Mouse (Mus musculus) A20 (cell line): Measurements from ENCODE around the gene Ephb1.

Source experiments
- DNase-seq: peaks from one replicate; pipeline ENCODE4 v3.0.0-alpha.2; 2011; ENCODE audit warnings: low read depth, low spot score

The Ephb1 gene

DNA sequence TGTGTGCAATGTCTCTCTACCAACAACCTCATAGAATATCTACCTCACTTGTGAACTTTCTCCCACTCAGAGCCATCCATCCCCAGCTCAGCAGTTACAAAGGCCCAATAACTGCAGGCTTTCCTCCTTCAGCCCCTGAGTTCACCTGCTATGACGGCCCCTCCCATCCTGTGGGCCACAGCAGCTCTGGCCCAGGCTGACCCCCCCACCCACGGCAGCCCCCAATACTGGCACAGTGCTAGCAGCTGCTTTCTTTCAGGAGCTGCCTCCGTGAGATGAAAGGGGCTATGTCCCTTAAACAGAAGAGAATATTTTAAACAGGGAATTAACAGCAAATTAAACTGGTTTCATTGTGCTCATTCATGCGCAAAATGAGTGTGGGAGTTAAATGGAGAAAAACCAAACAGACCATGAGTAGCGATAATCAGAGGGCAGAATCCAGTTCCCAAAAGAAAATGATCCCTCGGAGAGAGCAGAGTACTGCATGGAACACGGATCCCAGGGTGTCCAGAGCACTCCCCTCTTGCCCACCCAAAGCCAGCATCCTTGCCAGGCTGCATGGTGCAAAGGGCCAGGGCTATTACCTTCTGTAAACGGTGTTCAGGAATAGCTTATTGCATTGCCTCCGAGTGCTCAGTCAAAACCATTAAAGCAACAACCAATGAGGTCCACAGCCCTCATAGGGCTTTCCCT is 105.2 kb downstream of the Ephb1 start:
- DNase-seq = no peak

DNA sequence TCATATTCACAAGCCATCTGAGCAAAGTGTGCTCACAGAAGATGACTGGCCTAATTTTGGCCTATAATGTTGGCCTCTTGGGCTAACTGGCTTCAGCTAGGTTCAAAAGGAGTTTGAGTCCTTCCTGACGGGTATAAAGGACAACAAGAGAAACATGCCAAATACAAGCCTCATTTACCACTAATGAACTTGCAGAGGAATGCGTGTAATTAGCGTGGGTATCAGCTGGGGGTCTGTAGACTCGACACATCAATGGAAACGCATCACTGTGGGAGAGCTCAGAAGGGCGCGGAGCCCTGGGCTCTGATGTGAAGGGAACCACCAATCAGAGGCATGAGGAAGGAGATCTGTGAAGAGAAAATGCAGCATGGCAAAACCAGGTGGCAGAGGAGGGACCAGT is 108.9 kb downstream of the Ephb1 start:
- DNase-seq = no peak

DNA sequence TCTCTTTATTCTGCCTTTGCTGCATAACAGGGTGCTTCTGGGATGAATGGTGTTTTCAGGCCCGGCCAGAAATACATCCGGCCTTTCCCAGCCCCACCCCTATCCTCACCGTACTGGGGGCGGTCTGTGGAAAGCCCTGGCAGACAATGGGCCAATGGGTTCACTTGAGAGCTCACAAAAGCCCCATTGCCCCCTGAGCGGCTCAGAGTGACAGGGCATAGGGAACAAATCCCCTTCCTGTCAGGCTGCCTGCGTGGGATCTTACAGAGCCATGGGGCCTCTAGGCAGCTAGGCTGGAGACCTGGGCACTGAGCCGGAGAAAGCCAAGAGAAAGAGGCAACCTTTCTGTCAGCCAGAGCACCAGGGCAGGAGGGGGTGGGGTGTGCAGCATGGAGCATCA is 111.2 kb downstream of the Ephb1 start:
- DNase-seq = no peak

DNA sequence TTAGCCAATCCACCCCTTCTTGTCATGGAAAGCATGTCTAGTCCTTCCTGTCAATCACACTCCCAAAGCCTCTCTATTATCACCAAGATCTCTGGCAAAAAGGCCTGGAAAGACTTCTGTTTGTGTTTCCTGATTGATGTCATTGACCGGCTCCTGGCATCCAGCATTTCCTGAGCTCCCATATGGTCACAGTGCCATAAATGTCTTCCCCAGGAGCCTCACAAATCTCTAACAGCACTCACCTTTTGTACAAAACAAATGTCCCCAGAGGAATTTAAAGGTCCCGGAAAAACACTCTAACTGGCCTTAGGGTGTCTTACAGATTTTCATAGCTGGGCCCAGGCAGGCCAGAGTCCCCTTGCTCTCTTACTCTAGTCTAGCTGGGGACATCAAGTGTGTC is 112.9 kb downstream of the Ephb1 start:
- no peak for DNase-seq

DNA sequence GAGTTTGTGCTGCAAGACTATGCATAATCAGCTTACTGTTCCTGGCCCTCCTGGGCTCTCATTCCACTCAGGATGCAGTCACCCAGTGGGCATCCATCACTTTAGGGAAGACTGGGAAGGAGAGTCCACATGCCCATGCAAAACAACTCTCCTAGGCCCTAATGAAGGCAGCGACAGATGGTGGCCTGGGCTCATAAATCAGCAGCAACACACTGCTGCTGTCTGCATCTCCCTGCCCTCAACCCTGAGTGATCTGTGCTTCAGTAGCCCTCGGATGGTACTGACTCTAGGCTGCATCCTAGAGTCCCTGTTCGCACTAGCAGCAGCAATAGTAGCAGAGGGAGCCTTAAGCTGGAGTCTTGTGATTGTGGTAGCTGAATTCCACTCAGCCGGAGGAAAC is 114.3 kb downstream of the Ephb1 start:
- DNase-seq = no peak

DNA sequence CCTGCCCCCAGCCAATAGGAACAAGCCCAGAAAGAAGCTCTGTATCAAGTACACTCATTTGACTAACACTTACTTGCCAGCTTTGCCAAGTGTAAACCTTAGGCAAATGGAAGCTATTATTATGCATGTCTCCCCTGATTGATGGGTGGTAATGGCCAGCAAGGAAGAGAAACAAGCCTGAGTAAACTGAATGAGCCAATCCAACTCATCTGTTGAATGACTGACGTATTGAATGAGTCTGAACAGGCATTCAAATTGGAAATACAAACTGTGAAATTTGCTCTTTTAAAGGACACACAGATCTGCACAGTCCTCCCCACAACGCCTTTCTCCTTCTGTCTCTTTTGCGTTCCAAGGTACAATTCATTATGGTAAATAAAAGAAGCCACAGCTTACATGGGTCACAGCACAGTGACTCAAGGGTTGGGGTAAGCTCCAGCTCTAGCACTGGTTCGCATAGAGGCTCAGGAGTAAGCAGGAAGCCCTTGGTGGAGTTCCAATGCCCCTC is 119.0 kb downstream of the Ephb1 start:
- DNase-seq = no peak

DNA sequence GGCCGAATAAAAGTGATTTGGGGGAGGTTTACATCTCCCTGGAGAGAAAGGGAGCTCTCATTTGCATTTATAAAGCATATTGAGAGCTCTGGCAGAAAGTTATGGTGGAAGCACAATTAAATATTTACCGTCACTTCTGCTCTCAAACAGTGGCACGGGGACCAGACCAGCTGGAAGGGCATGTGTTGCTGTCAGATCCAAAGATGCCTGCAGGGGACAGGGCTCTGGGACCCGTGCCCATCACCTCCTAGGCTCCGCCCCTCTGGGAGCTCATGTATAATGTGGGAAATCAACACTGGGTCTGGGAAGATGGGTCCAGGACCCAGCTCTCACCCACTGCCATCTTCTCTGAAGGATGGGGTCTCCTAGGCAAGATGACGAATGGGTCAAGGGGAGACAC is 123.2 kb downstream of the Ephb1 start:
- DNase-seq = no peak

DNA sequence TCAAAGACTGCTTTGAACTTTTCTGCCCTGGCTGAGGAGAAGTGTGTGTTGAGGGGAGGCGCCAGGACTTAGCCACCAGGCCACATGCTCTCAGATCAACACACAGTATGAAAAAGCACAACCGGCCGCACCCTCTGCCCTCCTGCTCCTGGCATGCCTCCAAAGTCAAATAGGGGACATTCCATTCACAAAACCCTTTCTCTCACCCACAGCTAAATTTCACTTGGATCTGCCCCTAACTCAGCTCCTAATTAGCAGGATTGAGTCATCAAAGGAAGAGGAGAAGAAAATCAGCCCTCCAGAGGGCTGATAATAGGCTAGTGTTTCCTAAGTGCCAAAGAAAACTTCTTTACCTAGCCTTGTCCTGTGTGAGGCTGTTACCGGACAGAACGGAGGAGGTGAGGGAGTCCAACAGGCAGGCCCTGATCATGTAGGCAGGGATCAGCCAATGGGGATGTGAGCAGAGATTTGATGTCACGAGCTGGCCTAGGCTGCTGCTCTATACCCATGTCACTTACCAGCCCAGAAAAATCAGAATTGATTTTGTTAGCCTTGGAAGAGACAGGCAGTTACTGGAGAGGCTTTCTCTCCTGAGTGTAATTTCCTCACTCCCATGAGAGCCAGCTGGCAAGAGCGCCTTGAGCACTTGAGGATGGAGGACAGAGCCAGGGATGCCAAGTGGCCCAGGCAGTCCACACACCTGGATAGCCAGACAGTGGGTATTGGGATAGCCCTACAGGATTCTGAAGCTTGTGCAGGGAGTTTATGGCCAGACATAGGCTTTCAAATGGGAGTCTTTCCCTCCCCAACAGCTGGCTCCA is 137.5 kb downstream of the Ephb1 start:
- no peak for DNase-seq

DNA sequence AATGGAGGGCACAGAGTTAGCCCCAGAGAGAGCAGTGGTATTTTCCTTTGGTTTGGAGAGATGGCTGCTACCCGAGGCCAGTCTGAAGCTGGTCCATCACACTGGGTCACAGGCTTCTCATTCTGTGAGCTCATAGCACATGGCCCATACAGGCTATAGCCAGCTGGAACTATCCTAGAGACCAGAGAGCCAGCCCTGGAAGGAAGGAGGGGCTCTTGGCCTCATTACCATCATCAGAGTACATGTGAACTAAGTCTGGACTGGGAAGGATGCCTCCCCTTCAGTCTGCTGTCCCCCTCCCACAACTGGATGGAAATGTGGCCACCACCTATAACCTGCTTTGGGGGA is 142.5 kb downstream of the Ephb1 start:
- no peak for DNase-seq

DNA sequence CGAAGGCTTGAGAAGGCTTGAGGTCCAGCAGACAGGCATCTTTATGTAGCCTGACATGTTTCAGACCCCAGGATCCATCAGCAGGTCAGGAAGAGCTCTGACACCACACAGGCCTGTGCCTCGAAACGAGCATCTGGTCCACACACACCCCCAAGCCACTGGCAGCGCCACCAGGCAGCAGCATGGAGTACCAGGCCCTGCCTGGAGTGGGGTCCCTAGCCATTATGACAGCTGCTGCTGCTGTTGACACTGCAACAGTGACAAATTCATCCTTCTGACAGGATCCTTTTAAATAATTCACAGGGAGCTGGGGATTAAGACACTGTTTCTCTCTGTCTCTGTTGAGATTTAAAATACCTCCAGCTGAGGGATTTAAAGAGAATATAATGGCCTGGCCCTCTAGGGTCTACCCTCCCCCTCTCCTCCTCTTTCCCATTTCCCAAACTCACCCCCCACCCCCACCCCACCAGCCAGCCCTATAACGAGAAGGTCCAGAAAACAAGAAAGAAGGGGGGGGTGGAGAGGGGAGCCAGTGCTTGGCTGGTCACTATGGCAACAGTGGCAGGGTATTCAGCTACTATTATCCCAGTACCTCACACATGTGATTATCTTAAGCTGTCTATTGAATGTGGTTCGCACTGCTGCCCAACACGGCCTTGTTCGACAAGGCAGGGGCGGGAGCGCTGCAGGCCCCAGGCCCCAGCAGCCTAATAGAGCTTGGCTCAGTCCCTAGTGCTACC is 143.0 kb downstream of the Ephb1 start:
- no peak for DNase-seq

DNA sequence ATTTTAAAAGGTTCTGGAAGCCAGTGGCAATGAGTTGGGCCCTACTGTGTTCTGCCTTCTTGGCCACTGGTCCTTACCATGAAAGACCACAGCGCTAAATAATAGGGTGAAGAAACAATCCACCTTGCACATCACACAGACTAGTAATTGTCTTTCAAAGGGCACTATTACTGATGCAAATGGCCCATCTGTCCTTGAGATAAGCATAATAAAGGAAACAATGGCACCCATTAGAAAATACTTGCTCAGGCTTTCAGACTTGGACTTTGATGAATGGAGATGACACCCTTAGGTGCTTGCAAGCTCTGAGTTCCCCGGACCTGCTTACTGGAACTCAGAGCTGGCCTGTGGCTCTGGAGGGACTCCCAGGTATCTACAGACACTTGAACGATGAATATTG is 149.0 kb downstream of the Ephb1 start:
- DNase-seq = no peak

DNA sequence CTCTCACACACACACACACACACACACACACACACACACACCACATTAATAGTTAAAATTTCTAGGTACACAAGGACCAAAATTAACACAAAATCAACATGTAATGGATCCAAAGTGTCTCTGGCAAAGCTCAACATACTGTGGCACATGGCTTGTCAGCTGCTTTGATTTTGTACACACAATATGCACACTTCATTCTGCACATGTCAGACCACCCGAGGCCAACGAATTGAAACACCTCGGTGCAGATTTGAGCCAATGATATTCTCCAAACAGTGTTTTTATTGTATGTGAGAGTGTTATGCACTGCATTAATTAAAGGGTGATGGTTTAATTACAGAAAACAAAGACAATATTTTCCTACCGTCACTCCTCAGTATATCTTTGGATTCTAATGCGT is 152.6 kb downstream of the Ephb1 start:
- DNase-seq = no peak

DNA sequence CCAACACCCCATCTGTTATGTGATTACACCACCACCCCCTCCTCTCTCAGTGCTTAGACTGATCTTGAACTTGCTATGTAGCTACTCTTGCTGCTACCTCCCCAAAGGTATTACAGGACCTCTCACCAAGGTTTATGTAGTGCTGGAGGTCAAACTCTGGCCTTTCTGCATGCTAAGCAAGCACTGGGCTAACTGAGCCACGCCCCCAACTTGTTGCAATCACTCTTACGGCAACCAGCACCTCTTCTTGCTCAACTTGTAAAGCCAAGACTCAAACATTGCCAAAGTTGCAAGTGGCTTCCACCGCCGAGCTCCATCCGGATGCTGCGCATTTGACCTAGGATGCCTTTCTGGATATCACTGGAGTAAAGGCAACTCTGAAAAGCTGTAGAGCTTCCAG is 157.6 kb downstream of the Ephb1 start:
- DNase-seq = no peak

DNA sequence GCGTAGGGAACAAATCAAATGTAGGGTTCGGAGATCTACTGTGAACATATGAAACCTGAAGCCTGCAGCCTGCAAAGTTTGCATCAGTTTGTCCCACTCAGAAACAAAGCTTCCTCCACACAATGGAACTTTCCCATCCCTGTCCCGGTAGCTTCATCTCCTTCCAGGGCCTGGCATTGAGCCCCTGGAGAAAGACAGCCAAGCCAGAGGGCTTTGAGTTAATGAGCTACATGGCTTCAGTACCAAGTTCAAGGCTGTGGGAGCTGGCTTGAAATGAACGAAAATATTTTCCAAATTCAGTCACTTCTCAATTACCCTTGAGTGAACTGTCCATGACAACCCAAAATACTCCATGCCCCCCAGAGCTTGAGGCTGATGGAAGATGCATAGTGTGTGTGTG is 160.4 kb downstream of the Ephb1 start:
- no peak for DNase-seq

DNA sequence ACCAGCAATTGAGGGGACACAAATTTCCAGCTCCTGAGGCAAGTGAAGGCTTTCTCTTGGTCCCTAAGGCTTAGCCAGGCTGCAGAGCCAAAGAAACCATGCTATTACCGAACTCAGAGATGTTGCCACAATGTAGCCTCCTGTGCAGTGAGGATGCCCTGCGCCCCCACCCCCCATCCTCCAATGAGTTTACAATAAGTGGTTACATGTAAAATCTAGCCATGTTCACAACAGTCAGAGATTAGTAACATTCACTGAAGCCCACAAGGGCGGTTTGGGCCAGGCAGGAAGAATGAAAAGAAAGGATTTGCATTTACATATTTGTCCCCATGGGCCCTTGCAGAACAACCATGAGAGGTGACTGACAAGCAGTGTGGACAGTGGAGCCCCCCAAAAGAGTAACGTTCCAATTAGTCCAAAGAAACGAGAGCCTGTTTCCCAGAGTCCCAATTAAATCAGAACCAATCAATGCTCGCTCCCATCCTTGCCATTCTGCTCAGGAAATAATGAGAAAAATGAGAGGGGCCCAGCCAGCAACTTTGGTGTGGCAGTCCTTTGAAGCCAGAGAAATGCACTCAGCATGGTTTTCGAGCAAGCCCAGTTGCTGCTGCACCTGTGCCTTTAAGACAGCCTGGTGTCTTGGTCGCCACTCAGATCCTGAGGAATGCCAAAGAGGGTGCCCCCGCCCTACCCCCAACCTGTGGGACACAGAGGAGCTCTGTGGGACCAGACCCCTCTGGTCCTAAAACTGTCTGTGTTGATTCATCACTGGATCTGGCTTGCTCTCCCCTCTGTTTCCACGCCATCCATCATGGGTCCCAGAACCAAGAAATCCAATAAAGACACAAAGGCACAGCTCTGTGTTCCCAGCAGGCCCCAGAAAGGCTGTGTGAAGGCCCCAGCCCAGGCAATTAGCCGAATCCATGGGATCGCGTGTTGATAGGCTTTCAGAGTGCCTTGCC is 161.5 kb downstream of the Ephb1 start:
- DNase-seq = no peak

DNA sequence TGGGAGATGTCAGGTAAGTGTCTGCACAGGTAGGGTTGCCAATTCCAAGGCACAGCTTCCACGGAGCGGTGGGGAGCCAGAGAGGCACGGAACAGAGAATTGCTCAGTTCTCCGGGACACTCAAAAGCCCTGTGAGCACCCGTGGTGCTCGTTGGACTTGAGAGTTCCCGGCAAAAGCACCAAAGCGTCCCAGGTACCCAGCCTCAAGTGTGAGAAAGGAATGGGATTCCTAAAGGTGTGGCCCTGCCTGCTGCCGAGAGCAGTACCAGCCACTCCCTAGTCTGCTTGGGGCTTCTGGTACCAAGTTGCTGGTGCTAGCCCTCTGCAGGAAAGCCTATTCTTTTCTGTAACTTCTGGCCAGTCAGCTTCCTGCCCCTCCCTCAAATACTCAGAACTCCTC is 164.4 kb downstream of the Ephb1 start:
- DNase-seq = no peak

DNA sequence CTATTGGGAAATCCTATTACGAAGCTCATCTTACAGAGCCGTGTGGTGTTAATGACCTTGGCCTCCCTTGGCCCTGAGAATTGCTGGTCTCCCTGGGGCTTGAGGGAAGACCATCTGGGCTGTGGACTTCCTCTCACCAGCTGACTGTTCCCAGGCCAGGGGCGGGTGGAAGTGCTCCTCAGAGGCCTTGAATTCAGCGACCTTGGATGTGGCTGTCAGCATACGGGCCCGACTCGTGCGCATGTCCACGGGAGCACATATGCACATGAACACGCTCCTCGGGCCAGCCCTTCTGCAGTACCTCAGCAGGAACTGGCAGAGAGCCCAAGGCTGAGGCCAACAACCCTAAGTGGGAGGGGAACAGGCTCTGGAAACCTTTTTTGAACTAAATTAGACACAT is 165.1 kb downstream of the Ephb1 start:
- DNase-seq = no peak

DNA sequence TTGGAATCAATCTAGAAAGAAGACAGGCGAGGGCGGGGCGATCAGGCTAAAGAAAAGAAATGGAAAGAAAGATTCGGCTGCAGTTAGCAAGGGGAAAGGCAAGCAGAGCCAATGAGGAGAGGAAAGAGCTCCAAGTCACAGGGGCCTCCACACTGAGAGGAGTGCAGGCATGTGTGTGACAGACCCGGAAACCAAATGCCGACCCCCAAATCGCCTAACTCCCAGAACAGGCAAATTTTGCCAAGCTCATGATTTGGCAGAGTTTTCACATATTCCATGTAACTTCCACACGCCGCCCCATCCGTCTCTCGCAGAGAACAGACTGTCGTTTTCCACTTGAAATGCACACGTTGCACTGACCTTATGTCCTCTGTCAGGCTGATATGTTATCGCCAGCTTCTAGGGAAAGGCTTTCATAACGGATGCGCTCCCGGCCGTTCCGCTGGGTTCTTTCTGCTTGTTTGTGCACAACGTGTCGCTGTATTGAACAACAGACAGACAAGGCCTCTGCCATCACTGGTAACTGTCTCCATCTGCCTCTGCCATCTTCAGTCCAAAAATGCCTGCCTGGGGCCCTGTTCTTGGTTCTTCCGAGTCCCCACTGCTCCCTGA is 170.7 kb downstream of the Ephb1 start:
- DNase-seq = no peak

DNA sequence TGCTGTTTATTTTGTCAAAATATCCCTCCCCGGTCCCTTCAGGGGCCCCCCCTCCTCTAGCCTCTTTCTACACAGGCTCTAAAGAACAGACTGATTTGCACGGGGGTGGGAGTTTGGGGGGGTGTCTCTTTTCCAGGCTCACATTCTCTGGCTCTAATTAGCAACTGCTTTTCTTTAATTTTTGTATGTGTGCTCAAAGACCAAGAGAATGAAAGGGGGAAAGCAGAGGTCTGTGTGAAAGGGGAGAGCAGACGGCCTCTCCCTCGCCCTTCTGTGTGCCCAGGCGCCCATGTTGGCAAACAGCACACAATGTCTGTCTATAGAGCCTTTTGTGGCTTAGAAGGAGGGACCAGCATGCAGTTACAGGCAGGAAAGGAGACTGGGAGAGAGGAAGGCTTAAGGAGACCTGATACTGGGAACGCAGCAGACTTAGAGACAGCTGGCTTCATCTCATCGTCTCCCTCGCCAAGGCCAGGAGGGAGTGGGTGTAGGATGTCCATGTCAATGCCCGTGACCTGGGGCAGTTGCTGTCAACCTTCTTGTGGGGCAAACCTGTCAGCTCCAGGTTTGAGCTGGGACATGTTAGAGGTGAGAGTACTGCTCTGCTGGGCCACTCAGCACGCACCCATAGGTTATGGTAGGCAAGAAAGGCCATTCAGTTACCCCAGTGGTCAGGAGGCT is 172.5 kb downstream of the Ephb1 start:
- no peak for DNase-seq

DNA sequence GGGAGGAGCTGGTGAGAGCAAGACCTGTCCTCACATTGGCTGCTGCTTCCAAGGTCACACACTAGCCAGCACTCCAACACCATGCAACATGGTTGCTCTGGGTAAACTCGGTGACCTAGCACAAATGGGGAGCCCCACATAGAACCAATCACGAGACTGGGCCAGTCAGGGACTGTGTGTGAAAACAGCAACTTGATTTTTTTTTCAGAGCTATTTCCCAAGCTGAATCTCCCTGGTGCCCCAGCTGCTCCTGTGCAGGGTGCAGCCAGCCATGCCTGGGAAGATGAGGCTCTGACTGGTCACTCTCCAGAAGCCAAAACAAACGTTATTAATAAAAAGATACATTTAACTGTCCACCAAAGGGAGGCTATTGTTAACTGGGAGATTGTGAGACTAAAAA is 173.2 kb downstream of the Ephb1 start:
- no peak for DNase-seq
